Mouse (Mus musculus): ENCODE measurements around the gene Cacna1b.

- TF ChIP-seq POLR2A (IDR thresholded peaks at IDR 0.05; ENCODE audit: extremely low read depth, insufficient read depth, low read length), result no peak
- TF ChIP-seq CTCF (IDR thresholded peaks at IDR 0.05; ENCODE audit: low read depth, low read length), result no peak
Measured at GRCm38 (mm10) chr2:24809746-24810145, 46.8 kb upstream of the Cacna1b start.

Data from liver, adult 2 months (tissue).